Mouse (Mus musculus): ENCODE data around the gene Aoc1. TPM values are rescaled to one million over a fixed set of nuclear protein-coding genes. Genes with fewer than 3 reads are reported as not detected.

Gene Aoc1
- 0.07 and 0.17 TPM in 2 replicates for polyA plus RNA-seq (2012)

GRCm38 (mm10) chr6:48872596-48872995 lies at the start of gene Aoc1:
TSS of gene Aoc1 (plus strand) at chr6:48872896.

GRCm38 (mm10) chr6:48840371-48840969 lies 32.2 kb upstream of the Aoc1 start, which contains the start of gene Tmem176a:
TSS of gene Tmem176a (plus strand) at chr6:48840919.

GRCm38 (mm10) chr6:48840973-48841625 lies 31.6 kb upstream of the Aoc1 start, which contains the start of gene Tmem176b:
TSS of gene Tmem176b (minus strand) at chr6:48841496.

GRCm38 (mm10) chr6:48929595-48929994 lies 56.9 kb downstream of the Aoc1 start, which contains the start of gene 1600015I10Rik:
TSS of gene 1600015I10Rik (plus strand) at chr6:48929895.

Other genes with a start within 250 kb of the Aoc1 start
- 1.9 and 2.7 TPM in 2 replicates for gene AI854703, start 246.1 kb upstream of the Aoc1 start, polyA plus RNA-seq (2012)
- gene Gimap8, start 225.7 kb upstream of the Aoc1 start, polyA plus RNA-seq (2012) = 0.53 and 0.70 TPM in 2 replicates
- gene Gimap9, start 196.8 kb upstream of the Aoc1 start, polyA plus RNA-seq (2012) = 1.3 and 2.0 TPM in 2 replicates
- gene Gimap4, start 188.3 kb upstream of the Aoc1 start, polyA plus RNA-seq (2012) = 0.69 and 1.0 TPM in 2 replicates
- gene Gimap6, start 164.7 kb upstream of the Aoc1 start, polyA plus RNA-seq (2012) = 7.4 and 13.0 TPM in 2 replicates
- gene Gm28053, start 154.3 kb upstream of the Aoc1 start, polyA plus RNA-seq (2012) = 1.5 TPM in 1 of 2 replicates, not detected in the other
- gene Gimap7, start 154.3 kb upstream of the Aoc1 start, polyA plus RNA-seq (2012) = 0.06 TPM in 1 of 2 replicates, not detected in the other
- 6.1 and 12.2 TPM in 2 replicates for gene Gimap1, start 133.8 kb upstream of the Aoc1 start, polyA plus RNA-seq (2012)
- gene Gimap5, start 126.7 kb upstream of the Aoc1 start, polyA plus RNA-seq (2012) = 4.8 and 8.0 TPM in 2 replicates
- gene Gimap3, start 102.0 kb upstream of the Aoc1 start, polyA plus RNA-seq (2012) = 1.8 and 2.2 TPM in 2 replicates
- 87.0 and 113 TPM in 2 replicates for gene Tmem176a, start 32.0 kb upstream of the Aoc1 start, polyA plus RNA-seq (2012)
- gene Tmem176b, start 31.4 kb upstream of the Aoc1 start, polyA plus RNA-seq (2012) = 57.5 and 63.3 TPM in 2 replicates
- gene 1600015I10Rik, start 57.0 kb downstream of the Aoc1 start, polyA plus RNA-seq (2012) = not detected in 2 replicates
- not detected in 2 replicates for gene Doxl2, start 102.1 kb downstream of the Aoc1 start, polyA plus RNA-seq (2012)
- not detected in 2 replicates for gene Svs1, start 114.0 kb downstream of the Aoc1 start, polyA plus RNA-seq (2012)
- 0.24 and 0.41 TPM in 2 replicates for gene Gpnmb, start 163.7 kb downstream of the Aoc1 start, polyA plus RNA-seq (2012)
- gene Malsu1, start 200.9 kb downstream of the Aoc1 start, polyA plus RNA-seq (2012) = 26.0 and 28.6 TPM in 2 replicates

All from megakaryocyte-erythroid progenitor cell, adult 5 weeks (primary cell).